Mouse (Mus musculus) midbrain, embryonic 11.5 days (tissue): ENCODE data around the gene Suclg2. TPM values are rescaled to one million over a fixed set of nuclear protein-coding genes. Genes with fewer than 3 reads are reported as not detected.

ENCODE experiments used
- ATAC-seq: fragments of 200-750 bp; cut with Nextera tagmentation; 2 replicates; pipeline ENCODE4 v1.8.0; 2017; ENCODE audit warnings: moderate TSS enrichment, moderate library complexity; ENCODE audit not compliant: low FRiP score
- DNase-seq: peaks from one replicate; pipeline ENCODE4 v3.0.0; 2015; ENCODE audit warnings: low spot score; ENCODE audit errors: missing footprints
- H3K27ac ChIP-seq: fragments of 300-500 bp; sonication (generic); 2 replicates; pipeline ENCODE4 v1.5.1; 2014; ENCODE audit warnings: low read depth, low read length
- H3K27me3 ChIP-seq: fragments of 300-500 bp; sonication (generic); 2 replicates; pipeline ENCODE4 v1.6.1; 2014; ENCODE audit warnings: mild to moderate bottlenecking, low read length, moderate library complexity, mixed read lengths; ENCODE audit not compliant: control insufficient read depth, insufficient read depth
- H3K36me3 ChIP-seq: fragments of 300-500 bp; sonication (generic); 2 replicates; pipeline ENCODE4 v1.6.1; 2014; ENCODE audit warnings: mild to moderate bottlenecking, low read length, moderate library complexity, mixed read lengths; ENCODE audit not compliant: control insufficient read depth, insufficient read depth
- H3K4me1 ChIP-seq: fragments of 300-500 bp; sonication (generic); 2 replicates; pipeline ENCODE4 v1.6.1; 2014; ENCODE audit warnings: low read length; ENCODE audit not compliant: control insufficient read depth, insufficient read depth
- H3K4me2 ChIP-seq: fragments of 300-500 bp; sonication (generic); 2 replicates; pipeline ENCODE4 v1.6.1; 2014; ENCODE audit warnings: mild to moderate bottlenecking, moderate library complexity
- H3K4me3 ChIP-seq: fragments of 300-500 bp; sonication (generic); 2 replicates; pipeline ENCODE4 v1.5.1; 2014; ENCODE audit warnings: low read depth, low read length
- H3K9ac ChIP-seq: fragments of 300-500 bp; sonication (generic); 2 replicates; pipeline ENCODE4 v1.6.1; 2014; ENCODE audit warnings: low read length
- H3K9me3 ChIP-seq: fragments of 300-500 bp; sonication (generic); 2 replicates; pipeline ENCODE4 v1.6.1; 2016; ENCODE audit warnings: low read length; ENCODE audit not compliant: control insufficient read depth
- WGBS: fragments of 180-500 bp; shearing (Covaris S2); extraction: QIAGEN DNeasy Blood & Tissue Kit; methylation state at CpG from one replicate; pipeline ENCODE4 v1.1.7; 2014; 5-methylcytosine and 5-hydroxymethylcytosine counted together
- polyA plus RNA-seq: library from polyadenylated mRNA; unstranded; fragments of >200 nt; fragmentation: Nextera tagmentation; extraction: Ambion mirVana; gene quantifications from 2 replicates; pipeline ENCODE4 v1.2.1, GENCODE M21; 2014

Suclg2 gene
- polyA plus RNA-seq, 1 experiment from 2014 or later, result 40.8 TPM

- Histone ChIP-seq H3K9ac (no peak overlapping the region), H3K4me2 (no peak overlapping the region), H3K4me1 (no peaks in the 10 kb centered on the region), H3K4me3 (no peak overlapping the region), H3K9me3 (no peaks in the 10 kb centered on the region), H3K27me3 (no peaks in the 10 kb centered on the region), H3K36me3 (no peaks in the 10 kb centered on the region), H3K27ac (no peak overlapping the region)
- WGBS, result 81% methylated on average over 15 of the region's 15 CpGs
- ATAC-seq (no peak), DNase-seq (no peak)
These were observed 121.5 kb downstream of the Suclg2 start for GRCm38 (mm10) chr6:95596766-95597750.

- H3K9me3 ChIP-seq, result no peaks in the 10 kb centered on the region
- no peak overlapping the region for H3K9ac ChIP-seq
- WGBS, result 80% methylated on average over 2 of the region's 2 CpGs
- no peak overlapping the region for H3K4me2 ChIP-seq
- no peaks in the 10 kb centered on the region for H3K27me3 ChIP-seq
- DNase-seq (no peak), ATAC-seq (no peak)
- H3K36me3 ChIP-seq, result no peaks in the 10 kb centered on the region
- no peaks in the 10 kb centered on the region for H3K4me1 ChIP-seq
- H3K4me3 ChIP-seq, result no peak overlapping the region
- no peak overlapping the region for H3K27ac ChIP-seq
These were observed 122.7 kb downstream of the Suclg2 start for GRCm38 (mm10) chr6:95595852-95596251.

GRCm38 (mm10) chr6:95594239-95594638 is 124.4 kb downstream of the Suclg2 start:
- Histone ChIP-seq H3K27ac (no peak overlapping the region), H3K9me3 (no peaks in the 10 kb centered on the region), H3K27me3 (no peaks in the 10 kb centered on the region), H3K9ac (no peak overlapping the region), H3K4me1 (no peaks in the 10 kb centered on the region), H3K4me2 (no peak overlapping the region), H3K4me3 (no peak overlapping the region), H3K36me3 (no peaks in the 10 kb centered on the region)
- DNase-seq (no peak), ATAC-seq (no peak)
- 84% methylated on average over 4 of the region's 4 CpGs for WGBS

- no peak for ATAC-seq
- no peaks in the 10 kb centered on the region for H3K36me3 ChIP-seq
- H3K9me3 ChIP-seq, result no peaks in the 10 kb centered on the region
- no peaks in the 10 kb centered on the region for H3K27me3 ChIP-seq
- no peak overlapping the region for H3K27ac ChIP-seq
- DNase-seq, result no peak
- no peaks in the 10 kb centered on the region for H3K4me1 ChIP-seq
- no peak overlapping the region for H3K4me3 ChIP-seq
- no peak overlapping the region for H3K4me2 ChIP-seq
- no peak overlapping the region for H3K9ac ChIP-seq
- WGBS, result 90% methylated on average over 6 of the region's 6 CpGs
These were observed 126.2 kb downstream of the Suclg2 start for GRCm38 (mm10) chr6:95592396-95592795.

- Histone ChIP-seq H3K36me3 (no peaks in the 10 kb centered on the region), H3K27me3 (no peaks in the 10 kb centered on the region), H3K9me3 (no peaks in the 10 kb centered on the region), H3K9ac (no peak overlapping the region), H3K27ac (no peak overlapping the region), H3K4me3 (no peak overlapping the region), H3K4me2 (no peak overlapping the region), H3K4me1 (no peaks in the 10 kb centered on the region)
- 42% methylated on average over 4 of the region's 4 CpGs for WGBS
- ATAC-seq, result no peak
- DNase-seq, result no peak
These were observed 128.1 kb downstream of the Suclg2 start for GRCm38 (mm10) chr6:95590463-95590862.

GRCm38 (mm10) chr6:95587108-95587796 is 131.3 kb downstream of the Suclg2 start:
- DNase-seq, result no peak
- H3K36me3 ChIP-seq, result no peaks in the 10 kb centered on the region

GRCm38 (mm10) chr6:95581893-95582292 is 136.7 kb downstream of the Suclg2 start:
- no peaks in the 10 kb centered on the region for H3K4me1 ChIP-seq
- H3K9me3 ChIP-seq, result no peaks in the 10 kb centered on the region
- H3K4me2 ChIP-seq, result no peak overlapping the region
- ATAC-seq (no peak), DNase-seq (no peak)
- H3K9ac ChIP-seq, result no peak overlapping the region
- H3K36me3 ChIP-seq, result no peaks in the 10 kb centered on the region
- WGBS, result 98% methylated on average over 3 of the region's 3 CpGs
- H3K4me3 ChIP-seq, result no peak overlapping the region
- no peak overlapping the region for H3K27ac ChIP-seq
- H3K27me3 ChIP-seq, result no peaks in the 10 kb centered on the region

More at GRCm38 (mm10) chr6:95587108-95587796, 131.3 kb downstream of the Suclg2 start:
- Histone ChIP-seq H3K4me3 (no peak overlapping the region), H3K27me3 (no peaks in the 10 kb centered on the region), H3K4me2 (no peak overlapping the region), H3K9me3 (no peaks in the 10 kb centered on the region), H3K4me1 (no peaks in the 10 kb centered on the region), H3K9ac (no peak overlapping the region), H3K27ac (no peak overlapping the region)
- no peak for ATAC-seq
- WGBS, result 89% methylated on average over 6 of the region's 6 CpGs

- peaks cover 9% of the 10 kb centered on the region; the same call in 1 of the 2 replicates for H3K4me1 ChIP-seq
- 76% methylated on average over 4 of the region's 4 CpGs for WGBS
- no peak overlapping the region for H3K9ac ChIP-seq
- DNase-seq (no peak), ATAC-seq (no peak)
- no peak overlapping the region for H3K4me2 ChIP-seq
- H3K9me3 ChIP-seq, result no peaks in the 10 kb centered on the region
- H3K27me3 ChIP-seq, result no peaks in the 10 kb centered on the region
- H3K4me3 ChIP-seq, result no peak overlapping the region
- H3K27ac ChIP-seq, result no peak overlapping the region
- no peaks in the 10 kb centered on the region for H3K36me3 ChIP-seq
These were observed 138.8 kb downstream of the Suclg2 start for GRCm38 (mm10) chr6:95579792-95580191.

GRCm38 (mm10) chr6:95575531-95575930 is 143.1 kb downstream of the Suclg2 start:
- ATAC-seq (no peak), DNase-seq (no peak)

More at GRCm38 (mm10) chr6:95575531-95575930, 143.1 kb downstream of the Suclg2 start:
- WGBS, result 30% methylated on average over 4 of the region's 4 CpGs
- peaks cover 21% of the 10 kb centered on the region for H3K4me1 ChIP-seq
- no peak overlapping the region for H3K9ac ChIP-seq
- H3K27me3 ChIP-seq, result no peaks in the 10 kb centered on the region
- H3K4me3 ChIP-seq, result no peak overlapping the region
- H3K36me3 ChIP-seq, result no peaks in the 10 kb centered on the region
- H3K4me2 ChIP-seq, result no peak overlapping the region
- H3K27ac ChIP-seq, result no peak overlapping the region
- H3K9me3 ChIP-seq, result no peaks in the 10 kb centered on the region
